Mouse (Mus musculus): ENCODE data around the gene Slit3. TPM values are rescaled to one million over a fixed set of nuclear protein-coding genes. Genes with fewer than 3 reads are reported as not detected.

Gene Slit3
- polyA plus RNA-seq, 1 experiment from 2014 or later, result 20.4 TPM

DNA sequence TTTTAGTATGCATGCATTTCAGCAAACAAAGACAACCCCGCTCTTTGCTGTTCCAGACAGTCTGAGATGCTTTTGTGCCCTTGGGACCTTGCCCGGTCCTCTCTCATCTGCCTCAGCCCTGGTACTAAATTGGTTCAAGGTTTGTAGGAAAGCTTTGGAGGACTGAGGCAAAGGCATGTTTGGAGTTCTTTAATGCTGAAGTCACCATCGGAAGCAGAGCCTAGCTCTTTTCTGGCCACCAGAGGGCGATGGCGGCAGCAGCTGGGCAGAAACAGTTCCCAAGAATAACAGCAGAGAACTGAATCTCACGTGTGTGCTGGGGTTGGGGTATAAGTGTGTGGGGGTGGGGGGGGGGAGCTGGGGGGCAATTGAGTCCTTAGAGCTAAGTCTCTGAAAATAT, 1.7 kb upstream of the Slit3 start:
- Histone ChIP-seq H3K9ac (ENCODE audit: low read depth, low read length) (no peak overlapping the region), H3K9me3 (ENCODE audit: control insufficient read depth, low read length) (no peaks in the 10 kb centered on the region), H3K4me1 (ENCODE audit: control insufficient read depth, insufficient read depth, low read length) (peaks cover 19% of the 10 kb centered on the region), H3K27ac (ENCODE audit: low read depth, low read length) (no peak overlapping the region), H3K4me2 (replicated peaks; ENCODE audit: low read depth, low read length) (no peak overlapping the region), H3K36me3 (ENCODE audit: control insufficient read depth, insufficient read depth, low read length) (no peaks in the 10 kb centered on the region), H3K27me3 (ENCODE audit: control insufficient read depth, insufficient read depth, low read length) (peaks cover 13% of the 10 kb centered on the region), H3K4me3 (ENCODE audit: low read length) (no peak overlapping the region)
- WGBS, result 13% methylated on average over 6 of the region's 6 CpGs
- ATAC-seq (ENCODE audit: low FRiP score, low TSS enrichment), result no peak

DNA sequence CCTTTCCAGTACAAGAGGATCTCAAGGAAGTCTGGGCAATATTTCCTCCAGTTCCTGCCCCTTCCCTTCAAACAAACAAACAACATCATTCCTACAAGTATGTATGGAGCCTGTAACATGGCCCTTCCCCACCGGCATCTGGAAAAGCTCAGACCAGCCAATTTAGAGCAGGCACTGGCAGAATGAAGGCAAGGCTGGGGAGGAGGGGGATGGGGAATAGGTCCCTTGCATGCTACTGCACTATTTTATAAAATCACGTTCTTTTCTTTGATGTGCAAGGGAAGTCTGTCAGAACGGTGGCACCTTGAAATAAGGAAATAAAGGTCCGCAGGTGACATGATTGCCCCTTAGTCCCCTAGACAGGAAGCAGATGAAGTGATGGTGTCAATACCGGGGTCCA, 948 bp upstream of the Slit3 start:
- no peaks in the 10 kb centered on the region for H3K36me3 ChIP-seq (ENCODE audit: control insufficient read depth, insufficient read depth, low read length)
- H3K4me3 ChIP-seq (ENCODE audit: low read length), result no peak overlapping the region
- H3K4me1 ChIP-seq (ENCODE audit: control insufficient read depth, insufficient read depth, low read length), result peaks cover 27% of the 10 kb centered on the region
- no peak overlapping the region for H3K4me2 ChIP-seq (replicated peaks; ENCODE audit: low read depth, low read length)
- H3K9ac ChIP-seq (ENCODE audit: low read depth, low read length), result no peak overlapping the region
- ATAC-seq (ENCODE audit: low FRiP score, low TSS enrichment), result no peak
- H3K27ac ChIP-seq (ENCODE audit: low read depth, low read length), result no peak overlapping the region
- peaks cover 13% of the 10 kb centered on the region for H3K27me3 ChIP-seq (ENCODE audit: control insufficient read depth, insufficient read depth, low read length)
- no peaks in the 10 kb centered on the region for H3K9me3 ChIP-seq (ENCODE audit: control insufficient read depth, low read length)
- WGBS, result 37% methylated on average over 5 of the region's 5 CpGs

DNA sequence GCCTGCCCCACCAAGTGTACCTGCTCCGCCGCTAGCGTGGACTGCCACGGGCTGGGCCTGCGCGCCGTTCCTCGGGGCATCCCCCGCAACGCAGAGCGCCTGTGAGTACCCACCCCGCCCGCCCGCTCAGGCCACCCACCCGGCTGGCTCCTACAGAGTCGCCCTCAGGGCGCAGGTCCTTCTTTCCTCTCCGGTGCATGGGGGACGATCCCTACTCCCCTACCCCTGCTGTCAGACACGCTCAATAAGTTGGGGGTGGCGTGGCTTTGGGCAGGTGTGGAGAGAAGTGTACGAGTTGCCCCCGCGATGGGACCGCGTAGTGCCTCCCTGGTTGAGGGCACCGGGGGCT, 561 bp downstream of the Slit3 start:
- H3K27me3 ChIP-seq (ENCODE audit: control insufficient read depth, insufficient read depth, low read length), result peaks cover 13% of the 10 kb centered on the region
- peaks cover 34% of the 10 kb centered on the region for H3K4me1 ChIP-seq (ENCODE audit: control insufficient read depth, insufficient read depth, low read length)
- no peaks in the 10 kb centered on the region for H3K36me3 ChIP-seq (ENCODE audit: control insufficient read depth, insufficient read depth, low read length)
- WGBS, result 1% methylated on average over 26 of the region's 27 CpGs
- peak overlapping the region; percentile 68 for H3K4me3 ChIP-seq (ENCODE audit: low read length)
- H3K4me2 ChIP-seq (replicated peaks; ENCODE audit: low read depth, low read length), result peak overlapping the region; percentile 92
- no peak overlapping the region for H3K27ac ChIP-seq (ENCODE audit: low read depth, low read length)
- H3K9me3 ChIP-seq (ENCODE audit: control insufficient read depth, low read length), result no peaks in the 10 kb centered on the region
- H3K9ac ChIP-seq (ENCODE audit: low read depth, low read length), result peak overlapping the region; percentile 73
- ATAC-seq (ENCODE audit: low FRiP score, low TSS enrichment), result no peak

DNA sequence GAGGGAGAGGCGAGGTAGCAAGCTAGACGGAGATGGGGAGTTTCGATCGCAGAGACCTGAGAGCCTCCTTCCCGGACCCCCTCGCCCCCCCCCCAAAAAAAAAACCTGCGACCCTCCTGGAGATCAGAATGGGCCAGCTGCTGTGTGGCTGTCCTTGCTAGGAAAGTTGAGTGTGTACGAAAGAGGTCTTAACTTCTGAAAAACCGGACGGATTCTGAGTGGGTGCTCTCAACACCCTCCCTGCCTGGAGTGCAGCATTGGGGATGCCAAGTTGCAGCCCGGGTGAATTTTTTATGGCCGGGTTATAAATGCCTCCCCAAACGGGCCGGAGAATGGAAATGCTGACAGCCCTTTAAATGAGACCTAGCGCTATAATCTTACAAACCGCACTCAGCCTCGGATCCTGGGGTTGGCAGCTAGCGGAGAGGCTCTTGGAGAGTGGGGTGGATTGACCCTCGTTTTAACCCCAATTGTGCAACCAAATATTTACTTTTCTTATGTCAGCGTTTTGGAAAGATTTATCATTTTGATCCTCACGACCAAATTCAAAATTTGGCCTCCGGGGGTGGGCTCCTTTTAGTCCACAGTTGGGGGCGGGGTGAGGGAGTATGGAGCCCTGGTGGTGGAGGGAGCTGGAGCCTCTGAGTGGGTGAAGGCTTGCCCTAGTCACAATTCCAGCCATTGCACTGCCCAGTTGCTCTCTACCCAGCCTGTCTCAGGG, 1.2 kb downstream of the Slit3 start:
- Histone ChIP-seq H3K9me3 (ENCODE audit: control insufficient read depth, low read length) (no peaks in the 10 kb centered on the region), H3K9ac (ENCODE audit: low read depth, low read length) (peak overlapping the region; percentile 73), H3K27me3 (ENCODE audit: control insufficient read depth, insufficient read depth, low read length) (peaks cover 13% of the 10 kb centered on the region), H3K4me3 (ENCODE audit: low read length) (peak overlapping the region; percentile 68), H3K27ac (ENCODE audit: low read depth, low read length) (no peak overlapping the region), H3K4me1 (ENCODE audit: control insufficient read depth, insufficient read depth, low read length) (peaks cover 34% of the 10 kb centered on the region), H3K4me2 (replicated peaks; ENCODE audit: low read depth, low read length) (peak overlapping the region; percentile 92), H3K36me3 (ENCODE audit: control insufficient read depth, insufficient read depth, low read length) (no peaks in the 10 kb centered on the region)
- 2% methylated on average over 23 of the region's 23 CpGs for WGBS
- no peak for ATAC-seq (ENCODE audit: low FRiP score, low TSS enrichment)

DNA sequence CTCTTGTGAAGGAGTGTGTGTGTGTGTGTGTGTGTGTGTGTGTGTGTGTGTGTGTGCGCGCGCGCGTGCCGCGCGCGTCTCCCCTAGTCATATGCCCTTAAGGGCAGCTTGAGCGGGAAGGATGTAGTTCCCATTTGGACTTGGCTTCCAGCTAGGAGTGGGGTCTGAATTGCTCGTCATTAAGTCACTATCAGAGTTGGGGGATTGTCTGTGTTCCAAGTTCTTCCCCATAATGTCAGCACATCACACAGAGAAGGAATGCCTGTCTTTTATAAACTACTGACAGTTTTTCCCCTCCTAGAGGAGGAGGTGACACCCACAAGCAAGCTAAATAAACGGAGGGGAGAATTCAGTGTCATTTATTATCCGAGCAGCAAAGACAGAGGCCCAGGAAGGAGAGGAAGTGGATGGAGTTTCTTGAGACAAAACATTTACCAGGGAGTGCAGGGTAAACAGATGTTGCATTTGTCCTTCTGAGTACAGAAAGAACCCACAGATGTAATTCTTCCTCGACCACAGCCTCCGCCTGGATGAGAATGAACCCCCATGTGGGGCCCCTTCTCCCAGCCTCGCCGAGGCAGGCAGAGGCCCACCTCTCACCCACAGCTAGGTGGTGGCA, 3.6 kb downstream of the Slit3 start:
- Histone ChIP-seq H3K9ac (ENCODE audit: low read depth, low read length) (no peak overlapping the region), H3K4me3 (ENCODE audit: low read length) (no peak overlapping the region), H3K36me3 (ENCODE audit: control insufficient read depth, insufficient read depth, low read length) (no peaks in the 10 kb centered on the region), H3K9me3 (ENCODE audit: control insufficient read depth, low read length) (no peaks in the 10 kb centered on the region), H3K27me3 (ENCODE audit: control insufficient read depth, insufficient read depth, low read length) (peaks cover 13% of the 10 kb centered on the region), H3K4me2 (replicated peaks; ENCODE audit: low read depth, low read length) (peak overlapping the region; percentile 34), H3K27ac (ENCODE audit: low read depth, low read length) (0 out of 2 replicates have a peak overlapping the region, but pooled peaks have one; percentile 19), H3K4me1 (ENCODE audit: control insufficient read depth, insufficient read depth, low read length) (peaks cover 34% of the 10 kb centered on the region)
- 31% methylated on average over 17 of the region's 17 CpGs for WGBS
- no peak for ATAC-seq (ENCODE audit: low FRiP score, low TSS enrichment)

DNA sequence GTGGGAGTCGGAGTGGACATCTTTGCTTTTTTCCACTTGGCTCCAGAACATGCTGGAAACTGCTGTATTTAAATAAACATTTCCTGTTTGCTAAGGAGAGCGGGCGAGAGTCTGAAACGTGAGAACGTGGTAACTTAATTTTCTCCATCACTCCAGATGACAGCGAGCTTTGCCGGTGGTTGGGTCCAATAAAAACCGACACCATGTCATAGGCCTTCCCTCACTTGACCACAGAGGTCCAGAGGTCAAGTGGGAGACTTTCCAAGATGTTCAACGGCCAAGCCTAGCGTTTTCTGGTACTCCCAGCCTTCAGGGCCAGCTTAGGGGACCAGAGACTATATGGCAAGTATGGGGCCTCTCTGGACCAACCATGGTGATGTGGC, 4.1 kb downstream of the Slit3 start:
- H3K9ac ChIP-seq (ENCODE audit: low read depth, low read length), result no peak overlapping the region
- 0 out of 2 replicates have a peak overlapping the region, but pooled peaks have one; percentile 34 for H3K4me2 ChIP-seq (replicated peaks; ENCODE audit: low read depth, low read length)
- no peak overlapping the region for H3K4me3 ChIP-seq (ENCODE audit: low read length)
- H3K9me3 ChIP-seq (ENCODE audit: control insufficient read depth, low read length), result no peaks in the 10 kb centered on the region
- H3K4me1 ChIP-seq (ENCODE audit: control insufficient read depth, insufficient read depth, low read length), result peaks cover 32% of the 10 kb centered on the region
- WGBS, result 10% methylated on average over 10 of the region's 10 CpGs
- no peaks in the 10 kb centered on the region for H3K36me3 ChIP-seq (ENCODE audit: control insufficient read depth, insufficient read depth, low read length)
- ATAC-seq (ENCODE audit: low FRiP score, low TSS enrichment), result no peak
- H3K27me3 ChIP-seq (ENCODE audit: control insufficient read depth, insufficient read depth, low read length), result peaks cover 13% of the 10 kb centered on the region
- H3K27ac ChIP-seq (ENCODE audit: low read depth, low read length), result 0 out of 2 replicates have a peak overlapping the region, but pooled peaks have one; percentile 19

DNA sequence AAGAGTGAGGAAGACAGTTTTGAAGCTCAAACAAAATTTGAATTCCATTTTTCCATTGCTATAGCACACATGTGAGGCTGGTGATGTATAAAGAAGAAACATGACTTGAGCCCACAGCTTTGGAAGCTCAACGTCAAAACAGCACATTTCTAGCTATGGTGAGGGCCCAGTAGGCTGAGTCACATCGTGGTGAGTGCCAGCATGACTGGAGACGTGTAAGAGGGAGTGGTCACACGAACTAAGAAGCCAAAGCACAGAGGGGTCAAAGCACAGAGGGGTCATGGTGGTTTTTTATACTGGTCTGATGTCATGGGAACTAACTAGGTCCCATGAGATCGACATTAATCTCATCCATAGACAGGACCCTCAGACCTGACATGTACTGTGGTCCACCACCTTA, 10.7 kb downstream of the Slit3 start:
- Histone ChIP-seq H3K4me3 (ENCODE audit: low read length) (no peak overlapping the region), H3K4me2 (replicated peaks; ENCODE audit: low read depth, low read length) (no peak overlapping the region), H3K27me3 (ENCODE audit: control insufficient read depth, insufficient read depth, low read length) (no peaks in the 10 kb centered on the region), H3K9me3 (ENCODE audit: control insufficient read depth, low read length) (no peaks in the 10 kb centered on the region), H3K9ac (ENCODE audit: low read depth, low read length) (no peak overlapping the region), H3K27ac (ENCODE audit: low read depth, low read length) (no peak overlapping the region), H3K36me3 (ENCODE audit: control insufficient read depth, insufficient read depth, low read length) (no peaks in the 10 kb centered on the region), H3K4me1 (ENCODE audit: control insufficient read depth, insufficient read depth, low read length) (no peaks in the 10 kb centered on the region)
- ATAC-seq (ENCODE audit: low FRiP score, low TSS enrichment), result no peak
- WGBS, result 86% methylated on average over 5 of the region's 5 CpGs

DNA sequence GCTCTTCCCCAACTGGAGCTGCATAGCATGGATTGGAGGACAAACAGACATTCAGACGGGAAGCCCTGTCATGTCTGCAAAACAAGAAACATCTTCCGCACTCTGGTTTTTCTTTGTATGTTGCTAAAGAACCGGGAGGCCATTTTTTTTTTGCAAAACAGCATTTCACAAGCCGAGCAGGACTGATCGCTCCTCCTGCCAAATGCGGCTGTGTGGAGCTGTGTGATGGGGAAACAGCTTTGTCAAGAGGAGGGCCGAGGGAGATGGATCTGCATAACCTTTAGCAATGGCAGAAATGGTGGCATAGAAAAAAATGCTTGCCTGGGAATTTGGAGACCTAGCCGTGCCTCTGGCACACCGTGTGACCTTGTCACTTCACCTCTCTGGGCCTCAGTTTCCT, 15.6 kb downstream of the Slit3 start:
- Histone ChIP-seq H3K9ac (ENCODE audit: low read depth, low read length) (no peak overlapping the region), H3K4me2 (replicated peaks; ENCODE audit: low read depth, low read length) (no peak overlapping the region), H3K36me3 (ENCODE audit: control insufficient read depth, insufficient read depth, low read length) (no peaks in the 10 kb centered on the region), H3K4me1 (ENCODE audit: control insufficient read depth, insufficient read depth, low read length) (no peaks in the 10 kb centered on the region), H3K27ac (ENCODE audit: low read depth, low read length) (no peak overlapping the region), H3K9me3 (ENCODE audit: control insufficient read depth, low read length) (no peaks in the 10 kb centered on the region), H3K4me3 (ENCODE audit: low read length) (no peak overlapping the region), H3K27me3 (ENCODE audit: control insufficient read depth, insufficient read depth, low read length) (no peaks in the 10 kb centered on the region)
- WGBS, result 91% methylated on average over 9 of the region's 9 CpGs
- no peak for ATAC-seq (ENCODE audit: low FRiP score, low TSS enrichment)

DNA sequence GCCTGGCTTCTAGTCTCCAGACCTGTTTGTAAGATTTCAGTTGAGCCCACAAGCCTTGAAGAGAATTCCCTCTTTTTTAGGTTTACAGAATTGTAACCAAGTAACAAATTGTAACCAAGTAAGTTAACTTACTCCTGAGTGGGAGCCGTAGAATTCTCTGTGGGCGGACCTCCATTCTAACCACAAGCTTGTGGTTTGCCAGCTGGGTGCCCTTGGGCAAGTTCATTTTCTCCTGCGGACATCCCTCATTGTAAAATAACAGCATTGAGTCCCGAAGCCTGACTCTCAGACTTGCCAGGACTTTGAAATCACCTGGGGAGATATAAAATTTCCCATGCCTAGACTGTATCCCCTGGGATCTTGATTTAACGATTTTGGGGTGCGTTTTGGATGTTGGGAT, 19.1 kb downstream of the Slit3 start:
- 87% methylated on average over 6 of the region's 6 CpGs for WGBS
- no peaks in the 10 kb centered on the region for H3K9me3 ChIP-seq (ENCODE audit: control insufficient read depth, low read length)
- no peak for ATAC-seq (ENCODE audit: low FRiP score, low TSS enrichment)

More for the DNA sequence above, 19.1 kb downstream of the Slit3 start:
- no peak overlapping the region for H3K4me3 ChIP-seq (ENCODE audit: low read length)
- no peak overlapping the region for H3K4me2 ChIP-seq (replicated peaks; ENCODE audit: low read depth, low read length)
- H3K36me3 ChIP-seq (ENCODE audit: control insufficient read depth, insufficient read depth, low read length), result no peaks in the 10 kb centered on the region
- no peaks in the 10 kb centered on the region for H3K4me1 ChIP-seq (ENCODE audit: control insufficient read depth, insufficient read depth, low read length)
- H3K27me3 ChIP-seq (ENCODE audit: control insufficient read depth, insufficient read depth, low read length), result no peaks in the 10 kb centered on the region
- H3K9ac ChIP-seq (ENCODE audit: low read depth, low read length), result no peak overlapping the region
- no peak overlapping the region for H3K27ac ChIP-seq (ENCODE audit: low read depth, low read length)
